Mouse (Mus musculus) small intestine, adult 2 months (tissue): Measurements from ENCODE around the gene Sec23a. TPM values are rescaled to one million over a fixed set of nuclear protein-coding genes. Genes with fewer than 3 reads are reported as not detected.

Experiments
- H3K27ac ChIP-seq: fragments of 200-500 bp; 2 replicates; pipeline ENCODE4 v1.5.1; 2012; ENCODE audit warnings: low read depth, low read length, control low read depth, inconsistent platforms; ENCODE audit not compliant: insufficient read depth
- H3K27me3 ChIP-seq: fragments of 200-500 bp; 2 replicates; pipeline ENCODE4 v1.6.1; 2012; ENCODE audit warnings: mild to moderate bottlenecking, moderate library complexity, low read length, inconsistent platforms; ENCODE audit not compliant: control insufficient read depth, insufficient read depth
- H3K36me3 ChIP-seq: fragments of 200-500 bp; 2 replicates; pipeline ENCODE4 v1.6.1; 2012; ENCODE audit warnings: mild to moderate bottlenecking, low read length, control low read depth, inconsistent platforms; ENCODE audit not compliant: control insufficient read depth, insufficient read depth
- H3K4me1 ChIP-seq: fragments of 200-500 bp; 2 replicates; pipeline ENCODE4 v1.6.1; 2012; ENCODE audit warnings: low read length, inconsistent platforms, mixed read lengths; ENCODE audit not compliant: control insufficient read depth, insufficient read depth, insufficient read length
- H3K4me3 ChIP-seq: fragments of 200-500 bp; 2 replicates; pipeline ENCODE4 v1.5.1; 2012; ENCODE audit warnings: low read depth, mild to moderate bottlenecking, control low read depth, inconsistent platforms, low read length, moderate library complexity
- CTCF ChIP-seq: fragments of 200-500 bp; IDR thresholded peaks from 2 replicates; pipeline ENCODE4 v1.5.1; 2012; ENCODE audit warnings: low read depth, mild to moderate bottlenecking, control low read depth, inconsistent platforms, low read length, moderate library complexity, mixed read lengths; ENCODE audit not compliant: insufficient replicate concordance, insufficient read length; ENCODE audit errors: extremely low read depth
- POLR2A ChIP-seq: fragments of 200-500 bp; IDR thresholded peaks from 2 replicates; pipeline ENCODE4 v1.6.1; 2012; ENCODE audit warnings: low read depth, mild to moderate bottlenecking, control low read depth, inconsistent platforms, low read length, moderate library complexity
- WGBS: fragments of 180-500 bp; shearing (Covaris S2); methylation state at CpG from one replicate; pipeline ENCODE4 v1.1.7; 2018; 5-methylcytosine and 5-hydroxymethylcytosine counted together
- polyA plus RNA-seq: library from polyadenylated mRNA; depleted of rRNA; stranded (reverse); fragments of >200 nt; gene quantifications from 2 replicates; pipeline ENCODE4 v1.2.3, GENCODE M21; 2012; rRNA removed

The Sec23a gene
- polyA plus RNA-seq, 1 experiment = 26.3 TPM

DNA sequence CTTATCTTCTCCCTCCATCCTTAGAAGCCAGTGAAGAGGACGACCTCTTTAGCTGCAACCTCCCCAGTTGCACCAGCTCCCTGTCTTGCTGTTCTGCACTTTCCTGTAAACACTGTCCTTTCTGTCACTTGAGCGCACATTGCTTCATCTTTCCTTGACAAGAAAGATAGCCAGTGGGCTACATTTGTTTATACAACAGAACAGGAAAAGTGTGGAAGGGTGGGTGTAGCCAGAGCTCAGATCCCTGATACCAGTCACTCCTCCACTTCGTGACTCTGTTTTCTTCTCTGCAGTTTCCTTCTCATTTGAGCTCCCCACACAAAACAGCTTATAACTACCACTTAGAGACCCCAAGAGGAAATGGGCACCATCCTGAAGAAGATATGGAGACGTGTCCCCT, 77.2 kb downstream of the Sec23a start:
- no peak overlapping the region for H3K27ac ChIP-seq
- 53% methylated on average over 4 of the region's 4 CpGs for WGBS
- H3K4me3 ChIP-seq = no peak overlapping the region
- H3K4me1 ChIP-seq = no peaks in the 10 kb centered on the region
- H3K36me3 ChIP-seq = no peaks in the 10 kb centered on the region
- TF ChIP-seq POLR2A (no peak), CTCF (no peak)
- H3K27me3 ChIP-seq = no peaks in the 10 kb centered on the region

DNA sequence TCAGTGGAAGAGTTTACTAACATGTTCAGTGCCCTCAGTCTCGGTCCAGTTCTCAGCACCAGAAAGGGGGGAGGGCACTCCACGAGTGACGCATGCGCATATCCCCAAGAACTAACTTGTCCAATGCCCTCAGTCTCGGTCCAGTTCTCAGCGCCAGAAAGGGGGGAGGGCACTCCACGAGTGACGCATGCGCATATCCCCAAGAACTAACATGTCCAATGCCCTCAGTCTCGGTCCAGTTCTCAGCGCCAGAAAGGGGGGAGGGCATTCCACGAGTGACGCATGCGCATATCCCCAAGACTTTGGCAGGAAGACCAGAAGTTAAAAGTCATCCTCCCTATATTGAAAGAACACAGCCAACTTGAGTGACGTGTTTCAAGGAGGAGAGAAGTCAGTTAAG, 86.8 kb downstream of the Sec23a start:
- Histone ChIP-seq H3K36me3 (no peaks in the 10 kb centered on the region), H3K4me1 (no peaks in the 10 kb centered on the region), H3K27me3 (no peaks in the 10 kb centered on the region; the same call in 1 of the 2 replicates), H3K27ac (no peak overlapping the region), H3K4me3 (no peak overlapping the region)
- WGBS = 84% methylated on average over 15 of the region's 15 CpGs
- TF ChIP-seq CTCF (no peak), POLR2A (no peak)

GRCm38 (mm10) chr12:58924025-58924424, 87.8 kb downstream of the Sec23a start:
- no peak overlapping the region for H3K4me3 ChIP-seq
- no peaks in the 10 kb centered on the region for H3K4me1 ChIP-seq
- no peak overlapping the region for H3K27ac ChIP-seq
- H3K27me3 ChIP-seq = no peaks in the 10 kb centered on the region; the same call in 1 of the 2 replicates
- H3K36me3 ChIP-seq = no peaks in the 10 kb centered on the region
- WGBS = 67% methylated on average over 3 of the region's 3 CpGs
- TF ChIP-seq CTCF (no peak), POLR2A (no peak)

DNA sequence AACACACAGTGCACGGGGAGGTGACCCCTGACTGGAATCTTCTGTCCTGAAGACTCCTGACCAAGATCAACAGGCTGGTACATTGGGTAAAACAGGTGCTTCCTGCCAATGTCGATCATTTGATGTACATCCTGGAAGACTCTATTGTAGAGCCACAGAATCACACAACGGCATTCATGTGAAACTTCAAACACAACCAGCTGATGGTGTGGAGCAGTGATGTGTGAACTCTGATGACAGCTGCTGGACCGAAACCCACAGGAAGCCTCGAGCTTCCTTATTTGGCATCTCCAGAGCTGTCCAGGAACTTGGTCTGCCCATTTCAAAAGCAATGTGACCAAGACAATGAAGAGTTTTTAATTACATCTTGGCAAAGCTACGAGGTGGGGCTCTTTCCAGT, 91.0 kb downstream of the Sec23a start:
- TF ChIP-seq POLR2A (no peak), CTCF (no peak)
- Histone ChIP-seq H3K4me3 (no peak overlapping the region), H3K4me1 (no peaks in the 10 kb centered on the region), H3K27ac (no peak overlapping the region), H3K27me3 (no peaks in the 10 kb centered on the region; the same call in 1 of the 2 replicates), H3K36me3 (no peaks in the 10 kb centered on the region)
- 60% methylated on average over 6 of the region's 6 CpGs for WGBS

DNA sequence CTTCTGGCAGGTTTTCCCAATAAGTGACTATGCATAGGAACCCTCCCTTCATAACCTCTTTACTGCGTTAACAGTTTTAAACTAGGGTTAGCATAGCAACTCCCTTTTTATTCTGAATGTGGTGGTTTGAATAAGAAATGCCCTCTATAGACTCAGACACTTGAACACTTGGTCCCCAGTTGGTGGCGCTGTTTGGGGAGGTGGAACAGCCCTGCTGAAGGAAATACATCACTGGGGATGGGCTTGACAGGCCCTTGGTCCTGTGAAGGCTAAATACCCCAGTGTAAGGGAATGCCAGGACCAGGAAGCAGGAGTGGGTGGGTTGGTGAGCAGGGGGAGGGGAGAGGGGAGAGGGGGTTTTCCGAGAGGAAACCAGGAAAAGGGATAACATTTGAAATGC, 92.3 kb downstream of the Sec23a start:
- TF ChIP-seq POLR2A (no peak), CTCF (no peak)
- Histone ChIP-seq H3K36me3 (no peaks in the 10 kb centered on the region), H3K27me3 (no peaks in the 10 kb centered on the region), H3K4me1 (no peaks in the 10 kb centered on the region), H3K4me3 (no peak overlapping the region), H3K27ac (no peak overlapping the region)
- WGBS = 68% methylated on average over 3 of the region's 3 CpGs

GRCm38 (mm10) chr12:58909826-58910225, 102.0 kb downstream of the Sec23a start:
- Histone ChIP-seq H3K4me1 (no peaks in the 10 kb centered on the region), H3K4me3 (no peak overlapping the region), H3K27me3 (no peaks in the 10 kb centered on the region), H3K27ac (no peak overlapping the region), H3K36me3 (no peaks in the 10 kb centered on the region)
- WGBS = 78% methylated on average over 4 of the region's 4 CpGs
- TF ChIP-seq POLR2A = no peak
- no peak for TF ChIP-seq CTCF

Other genes starting within 250 kb of the Sec23a start
- 0.74 and 1.1 TPM in 2 replicates for gene Gemin2, start 1.4 kb upstream of the Sec23a start, polyA plus RNA-seq
- 30.0 and 56.7 TPM in 2 replicates for gene Trappc6b, start 49.5 kb upstream of the Sec23a start, polyA plus RNA-seq
- 5.2 and 8.9 TPM in 2 replicates for gene Pnn, start 54.9 kb upstream of the Sec23a start, polyA plus RNA-seq
- gene Mia2, start 83.8 kb upstream of the Sec23a start, polyA plus RNA-seq = 21.9 and 37.8 TPM in 2 replicates
- 4.4 and 6.2 TPM in 2 replicates for gene Fbxo33, start 207.7 kb upstream of the Sec23a start, polyA plus RNA-seq